Mouse (Mus musculus) C2C12 (cell line): ENCODE measurements around the gene Lmbrd1.

Source experiments
- CTCF ChIP-seq: IDR thresholded peaks from one replicate; pipeline ENCODE4 v1.5.1; 2011; ENCODE audit not compliant: control insufficient read depth, insufficient read depth, insufficient read length
- MAX ChIP-seq: IDR thresholded peaks from one replicate; pipeline ENCODE4 v1.6.1; 2011; ENCODE audit warnings: mild to moderate bottlenecking, control low read depth
- MYOG ChIP-seq: IDR thresholded peaks from one replicate; pipeline ENCODE4 v1.6.1; 2011; ENCODE audit not compliant: control insufficient read depth, insufficient read length; ENCODE audit errors: extremely low read depth
- USF1 ChIP-seq: IDR thresholded peaks from one replicate; pipeline ENCODE4 v1.6.1; 2011; ENCODE audit warnings: low read depth, mild to moderate bottlenecking, control low read depth, moderate library complexity

DNA sequence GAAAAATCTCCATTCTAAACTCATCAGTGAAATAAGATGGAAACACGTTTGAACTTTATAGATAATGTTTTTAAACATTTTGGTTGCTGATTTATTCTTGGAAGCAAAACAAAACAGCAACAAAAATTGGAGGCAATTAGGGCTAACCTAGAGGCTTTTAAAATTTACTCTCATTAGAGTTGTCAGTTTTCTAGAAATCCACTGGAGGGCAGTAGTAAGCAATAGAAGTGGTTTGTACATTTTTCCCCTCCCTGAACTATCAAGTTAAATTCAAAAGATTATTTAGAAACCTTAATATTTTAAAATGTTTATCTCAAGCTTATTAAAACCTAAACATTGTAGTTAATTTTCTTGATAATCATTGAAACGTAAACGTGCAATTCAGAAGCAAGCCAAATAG lies 41.2 kb downstream of the Lmbrd1 start:
- TF ChIP-seq CTCF (no peak), MYOG (no peak), USF1 (no peak), MAX (no peak)
